Mouse (Mus musculus) forebrain, embryonic 15.5 days (tissue): ENCODE measurements around the gene Fig4. TPM values are rescaled to one million over a fixed set of nuclear protein-coding genes. Genes with fewer than 3 reads are reported as not detected.

Source experiments
- ATAC-seq: fragments of 200-750 bp; cut with Nextera tagmentation; replicated peaks from 2 replicates; pipeline ENCODE4 v1.8.0; 2017; ENCODE audit warnings: mild to moderate bottlenecking, moderate TSS enrichment, moderate library complexity
- H3K27ac ChIP-seq: fragments of 300-500 bp; sonication (generic); replicated peaks from 2 replicates; pipeline ENCODE4 v1.5.1; 2015; ENCODE audit warnings: mild to moderate bottlenecking, inconsistent platforms
- H3K27me3 ChIP-seq: fragments of 300-500 bp; sonication (generic); 2 replicates; pipeline ENCODE4 v1.6.1; 2015; ENCODE audit warnings: inconsistent platforms
- H3K36me3 ChIP-seq: fragments of 300-500 bp; sonication (generic); 2 replicates; pipeline ENCODE4 v1.6.1; 2015; ENCODE audit warnings: mild to moderate bottlenecking, inconsistent platforms
- H3K4me1 ChIP-seq: fragments of 300-500 bp; sonication (generic); 2 replicates; pipeline ENCODE4 v1.6.1; 2015; ENCODE audit warnings: inconsistent platforms
- H3K4me2 ChIP-seq: fragments of 300-500 bp; sonication (generic); replicated peaks from 2 replicates; pipeline ENCODE4 v1.6.1; 2015; ENCODE audit warnings: mild to moderate bottlenecking, inconsistent platforms
- H3K4me3 ChIP-seq: fragments of 300-500 bp; sonication (generic); 2 replicates; pipeline ENCODE4 v1.5.1; 2015; ENCODE audit warnings: mild to moderate bottlenecking, inconsistent platforms
- H3K9ac ChIP-seq: fragments of 300-500 bp; sonication (generic); replicated peaks from 2 replicates; pipeline ENCODE4 v1.6.1; 2015; ENCODE audit warnings: mild to moderate bottlenecking, inconsistent platforms
- H3K9me3 ChIP-seq: fragments of 300-500 bp; sonication (generic); 2 replicates; pipeline ENCODE4 v1.6.1; 2016; ENCODE audit warnings: inconsistent platforms
- WGBS: fragments of 180-500 bp; shearing (Covaris S2); methylation state at CpG from one replicate; pipeline ENCODE4 v1.1.7; 2015; ENCODE audit warnings: mixed read lengths; 5-methylcytosine and 5-hydroxymethylcytosine counted together
- polyA plus RNA-seq: library from polyadenylated mRNA; unstranded; fragments of >200 nt; fragmentation: Nextera tagmentation; extraction: Ambion mirVana; gene quantifications from 2 replicates; pipeline ENCODE4 v1.2.1, GENCODE M21; 2015

The Fig4 gene
- polyA plus RNA-seq, 1 experiment from 2014 or later = 33.5 TPM

DNA sequence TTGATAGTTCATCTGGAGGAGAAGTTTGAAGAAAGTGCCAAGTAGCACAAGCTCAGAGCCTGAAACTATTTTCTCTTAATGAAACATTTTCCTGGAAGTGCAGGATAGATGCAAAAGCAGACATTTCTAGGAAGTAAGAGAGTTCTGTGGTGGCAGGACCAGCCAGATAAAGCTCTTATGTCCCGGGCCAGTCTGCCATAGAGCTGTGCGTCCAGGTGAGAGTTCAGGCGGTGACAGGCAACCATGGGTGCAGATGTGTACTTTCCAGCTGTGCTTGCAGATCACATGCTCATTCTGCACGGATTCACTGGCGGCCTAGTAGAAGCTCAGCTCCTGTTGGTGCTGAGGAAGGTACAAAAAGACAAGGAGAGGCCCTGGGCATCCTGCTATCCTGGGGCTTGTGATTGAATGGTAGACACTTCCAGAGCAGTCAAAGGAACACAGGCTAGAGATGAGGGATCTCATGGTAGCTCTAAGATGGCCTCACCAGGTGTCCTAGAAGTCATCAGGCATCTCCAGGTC, 149.8 kb downstream of the Fig4 start:
- H3K9ac ChIP-seq = no peak overlapping the region
- WGBS = 90% methylated on average over 5 of the region's 5 CpGs
- no peak for ATAC-seq
- H3K36me3 ChIP-seq = no peaks in the 10 kb centered on the region
- no peaks in the 10 kb centered on the region for H3K9me3 ChIP-seq
- H3K27ac ChIP-seq = no peak overlapping the region
- no peak overlapping the region for H3K4me2 ChIP-seq
- H3K4me1 ChIP-seq = no peaks in the 10 kb centered on the region
- no peaks in the 10 kb centered on the region for H3K27me3 ChIP-seq
- no peak overlapping the region for H3K4me3 ChIP-seq

DNA sequence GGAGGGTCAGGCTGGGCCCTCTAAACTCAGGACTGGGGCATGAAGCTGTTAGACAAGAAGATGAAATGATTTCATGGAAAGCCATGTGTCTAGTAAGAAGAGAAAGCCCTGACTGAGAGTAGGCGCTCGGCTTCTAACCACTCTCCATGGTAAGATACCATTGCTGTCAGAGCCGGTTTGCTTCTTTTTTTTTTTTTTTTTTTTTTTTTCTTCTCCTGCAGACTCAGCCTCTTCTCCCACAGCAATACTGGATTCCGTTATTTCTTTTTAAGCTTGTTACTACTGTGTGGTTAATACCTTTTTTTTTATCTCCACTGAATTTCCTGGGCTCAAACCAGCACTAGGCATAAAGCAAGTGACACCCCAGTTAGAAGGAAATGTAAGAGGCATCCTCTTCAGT, 151.2 kb downstream of the Fig4 start:
- Histone ChIP-seq H3K4me1 (no peaks in the 10 kb centered on the region), H3K4me2 (no peak overlapping the region), H3K27me3 (no peaks in the 10 kb centered on the region), H3K27ac (no peak overlapping the region), H3K36me3 (no peaks in the 10 kb centered on the region), H3K9me3 (no peaks in the 10 kb centered on the region), H3K4me3 (no peak overlapping the region), H3K9ac (no peak overlapping the region)
- 89% methylated on average over 4 of the region's 4 CpGs for WGBS
- ATAC-seq = no peak

DNA sequence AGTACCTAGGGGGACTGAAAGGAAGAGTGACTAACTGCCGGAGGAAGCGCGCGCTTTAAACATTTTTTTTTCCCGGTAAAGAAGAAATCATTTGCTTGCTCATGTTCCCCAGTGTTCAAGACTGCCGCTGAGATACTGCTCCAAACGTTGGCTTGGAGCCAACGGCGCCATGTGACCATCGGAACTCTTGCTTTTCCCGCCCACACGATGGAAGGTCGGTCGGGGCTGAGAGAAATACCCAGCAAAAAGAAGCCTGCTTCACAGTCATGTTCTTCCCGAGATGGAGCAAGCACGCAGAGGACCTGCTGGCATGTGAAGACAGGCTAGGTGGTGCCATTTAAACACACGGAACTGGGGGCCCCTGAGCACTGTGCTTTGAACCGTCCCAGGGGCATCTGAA, 151.6 kb downstream of the Fig4 start:
- H3K9me3 ChIP-seq = no peaks in the 10 kb centered on the region
- H3K36me3 ChIP-seq = no peaks in the 10 kb centered on the region
- 73% methylated on average over 18 of the region's 18 CpGs for WGBS
- no peak overlapping the region for H3K4me3 ChIP-seq
- no peaks in the 10 kb centered on the region for H3K27me3 ChIP-seq
- H3K4me1 ChIP-seq = no peaks in the 10 kb centered on the region
- H3K27ac ChIP-seq = no peak overlapping the region
- ATAC-seq = no peak
- H3K9ac ChIP-seq = no peak overlapping the region; the same call in 1 of the 2 replicates
- H3K4me2 ChIP-seq = no peak overlapping the region

DNA sequence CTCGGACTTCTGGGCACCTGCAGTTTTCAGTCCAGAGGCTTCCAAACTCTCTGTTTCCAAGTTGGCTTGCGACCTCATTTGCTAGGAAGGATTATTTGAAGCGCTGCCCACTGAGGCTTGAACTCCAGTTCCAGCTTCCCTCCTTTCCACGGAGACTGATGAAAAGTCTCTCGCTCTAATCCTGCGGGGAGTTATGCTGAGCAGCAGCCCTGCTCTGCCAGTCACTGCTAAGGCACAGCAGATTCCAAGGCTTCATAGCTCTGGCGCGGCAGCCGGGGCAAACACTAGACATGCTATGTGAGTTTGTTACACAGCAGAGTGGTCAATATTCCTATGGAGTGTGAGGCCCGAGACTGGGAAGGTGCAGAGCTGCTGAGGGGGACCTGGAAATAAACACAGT, 152.0 kb downstream of the Fig4 start:
- no peaks in the 10 kb centered on the region for H3K27me3 ChIP-seq
- 63% methylated on average over 10 of the region's 10 CpGs for WGBS
- no peaks in the 10 kb centered on the region for H3K36me3 ChIP-seq
- ATAC-seq = no peak
- no peaks in the 10 kb centered on the region for H3K4me1 ChIP-seq
- H3K4me3 ChIP-seq = no peak overlapping the region
- H3K27ac ChIP-seq = no peak overlapping the region
- H3K9ac ChIP-seq = no peak overlapping the region
- H3K4me2 ChIP-seq = no peak overlapping the region
- no peaks in the 10 kb centered on the region for H3K9me3 ChIP-seq

DNA sequence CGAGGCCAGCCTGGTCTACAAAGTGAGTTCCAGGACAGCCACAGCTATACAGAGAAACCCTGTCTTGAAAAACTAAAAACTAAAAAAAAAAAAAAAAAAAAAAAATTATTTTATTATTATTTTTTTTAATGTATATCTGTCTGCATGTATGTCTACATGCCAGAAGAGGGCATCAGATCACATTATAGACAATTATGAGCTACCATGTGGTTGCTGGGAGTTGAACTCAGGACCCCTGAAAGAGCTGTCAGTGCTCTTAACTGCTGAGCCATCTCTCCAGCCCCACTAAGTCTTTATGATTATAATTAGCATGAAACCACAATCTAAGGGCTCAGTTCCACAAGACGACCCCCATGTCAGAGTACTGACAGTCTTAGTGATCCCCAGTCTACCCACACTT, 152.6 kb downstream of the Fig4 start:
- ATAC-seq = no peak
- Histone ChIP-seq H3K4me1 (no peaks in the 10 kb centered on the region), H3K9me3 (no peaks in the 10 kb centered on the region), H3K4me2 (no peak overlapping the region), H3K27me3 (no peaks in the 10 kb centered on the region), H3K9ac (no peak overlapping the region), H3K27ac (no peak overlapping the region), H3K4me3 (no peak overlapping the region), H3K36me3 (no peaks in the 10 kb centered on the region)
- 86% methylated on average over 2 of the region's 2 CpGs for whole genome bisulfite sequencing

DNA sequence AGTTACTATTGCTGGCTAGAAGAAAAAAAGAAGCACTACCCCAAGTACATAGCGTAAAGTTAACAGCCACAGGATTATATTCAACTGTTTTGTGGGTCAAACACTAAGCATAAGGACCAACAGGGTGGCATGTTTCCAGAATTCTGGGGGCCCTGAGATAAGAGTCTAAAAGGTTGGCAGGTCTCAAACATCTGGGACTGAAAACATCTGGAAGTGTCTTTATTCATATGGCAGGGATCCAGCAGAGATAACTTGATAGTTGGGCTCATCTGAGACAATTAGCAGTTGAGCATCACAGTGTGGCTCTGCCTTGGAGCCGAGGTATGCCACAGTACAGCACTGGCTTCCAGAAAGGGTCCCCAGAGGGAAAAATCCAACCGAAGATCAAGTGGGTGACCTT, 153.8 kb downstream of the Fig4 start:
- no peaks in the 10 kb centered on the region for H3K4me1 ChIP-seq
- no peak overlapping the region for H3K9ac ChIP-seq
- no peaks in the 10 kb centered on the region for H3K27me3 ChIP-seq
- WGBS = 85% methylated on average over 3 of the region's 3 CpGs
- no peak overlapping the region for H3K4me2 ChIP-seq
- no peaks in the 10 kb centered on the region for H3K36me3 ChIP-seq
- H3K4me3 ChIP-seq = no peak overlapping the region
- no peak for ATAC-seq
- H3K9me3 ChIP-seq = no peaks in the 10 kb centered on the region
- no peak overlapping the region for H3K27ac ChIP-seq

DNA sequence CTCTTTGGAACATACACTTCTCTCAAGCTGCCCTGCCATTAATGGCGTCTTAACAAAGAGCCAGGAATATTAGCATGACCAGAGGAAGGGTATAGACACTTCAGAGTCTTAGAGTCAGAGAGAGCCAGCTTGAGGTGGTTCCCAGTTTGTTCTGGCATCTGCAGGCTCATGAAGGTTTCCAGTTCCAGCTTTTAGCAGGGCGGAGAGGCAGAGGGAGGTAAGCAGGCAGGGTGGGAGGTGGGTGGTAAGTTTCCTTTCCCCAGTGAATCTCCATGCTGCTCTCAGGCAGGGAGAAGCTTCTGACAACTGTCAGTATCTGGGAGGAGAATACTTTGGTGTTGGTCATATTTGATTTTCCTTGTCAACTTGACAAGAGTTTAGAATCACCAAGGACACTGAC, 156.9 kb downstream of the Fig4 start:
- Histone ChIP-seq H3K4me3 (no peak overlapping the region), H3K4me2 (no peak overlapping the region), H3K9me3 (no peaks in the 10 kb centered on the region), H3K27ac (no peak overlapping the region), H3K27me3 (no peaks in the 10 kb centered on the region), H3K9ac (no peak overlapping the region), H3K36me3 (no peaks in the 10 kb centered on the region), H3K4me1 (no peaks in the 10 kb centered on the region)
- ATAC-seq = no peak
- WGBS = 71% methylated on average over 2 of the region's 2 CpGs

Other genes starting within 250 kb of the Fig4 start
- 1.5 and 2.4 TPM in 2 replicates for gene Gpr6, start 231.0 kb downstream of the Fig4 start, polyA plus RNA-seq
- 0.14 and 0.20 TPM in 2 replicates for gene Ak9, start 720 bp upstream of the Fig4 start, polyA plus RNA-seq
- 20.7 and 22.0 TPM in 2 replicates for gene Zbtb24, start 147.1 kb upstream of the Fig4 start, polyA plus RNA-seq
- gene Mical1, start 173.1 kb upstream of the Fig4 start, polyA plus RNA-seq = 39.9 and 42.0 TPM in 2 replicates
- gene Smpd2, start 187.1 kb upstream of the Fig4 start, polyA plus RNA-seq = 36.6 and 38.2 TPM in 2 replicates
- gene Ppil6, start 187.2 kb upstream of the Fig4 start, polyA plus RNA-seq = 1.5 and 3.3 TPM in 2 replicates
- 64.6 and 69.0 TPM in 2 replicates for gene Cd164, start 216.2 kb upstream of the Fig4 start, polyA plus RNA-seq